Mouse (Mus musculus): ENCODE measurements around the gene Timp4. TPM values are rescaled to one million over a fixed set of nuclear protein-coding genes. Genes with fewer than 3 reads are reported as not detected.

Timp4 gene
- total and polyA plus RNA-seq, 2 experiments = not detected

GRCm38 (mm10) chr6:115238031-115239027 is 13.7 kb downstream of the Timp4 start:
- DNase-seq (ENCODE audit: extremely low read depth, low read depth, low spot score) = peak; percentile 14
- TF ChIP-seq POLR2A (IDR thresholded peaks at IDR 0.05; ENCODE audit: extremely low read depth, insufficient read depth, low read length) (no peak), CTCF (IDR thresholded peaks at IDR 0.05; ENCODE audit: low read depth, low read length) (no peak)
- WGBS = 61% methylated on average over 9 of the region's 9 CpGs
- Histone ChIP-seq H3K4me3 (ENCODE audit: insufficient read depth, low read depth, low read length) (no peak overlapping the region), H3K27ac (replicated peaks; ENCODE audit: insufficient read depth, low read depth, low read length) (no peak overlapping the region), H3K4me1 (ENCODE audit: control insufficient read depth, insufficient read depth, low read length) (peaks cover 6% of the 10 kb centered on the region), H3K36me3 (ENCODE audit: control insufficient read depth, insufficient read depth, low read length) (no peaks in the 10 kb centered on the region), H3K79me2 (ENCODE audit: control insufficient read depth, insufficient read depth, low read length) (no peaks in the 10 kb centered on the region), H3K27me3 (ENCODE audit: control insufficient read depth, insufficient read depth, low read length) (no peaks in the 10 kb centered on the region), H3K9ac (ENCODE audit: low read depth, low read length) (no peak overlapping the region)

- H3K9ac ChIP-seq (ENCODE audit: low read depth, low read length) = no peak overlapping the region
- no peak for TF ChIP-seq POLR2A (IDR thresholded peaks at IDR 0.05; ENCODE audit: extremely low read depth, insufficient read depth, low read length)
- TF ChIP-seq CTCF (IDR thresholded peaks at IDR 0.05; ENCODE audit: low read depth, low read length) = no peak
- H3K27ac ChIP-seq (replicated peaks; ENCODE audit: insufficient read depth, low read depth, low read length) = no peak overlapping the region
- H3K36me3 ChIP-seq (ENCODE audit: control insufficient read depth, insufficient read depth, low read length) = no peaks in the 10 kb centered on the region
- no peaks in the 10 kb centered on the region for H3K4me1 ChIP-seq (ENCODE audit: control insufficient read depth, insufficient read depth, low read length)
- no peak for DNase-seq (ENCODE audit: extremely low read depth, low read depth, low spot score)
- H3K27me3 ChIP-seq (ENCODE audit: control insufficient read depth, insufficient read depth, low read length) = no peaks in the 10 kb centered on the region
- 80% methylated on average over 1 of the region's 1 CpGs for WGBS
- no peak overlapping the region for H3K4me3 ChIP-seq (ENCODE audit: insufficient read depth, low read depth, low read length)
- no peaks in the 10 kb centered on the region for H3K79me2 ChIP-seq (ENCODE audit: control insufficient read depth, insufficient read depth, low read length)
Measured at GRCm38 (mm10) chr6:115232562-115232961, 19.4 kb downstream of the Timp4 start.

DNA sequence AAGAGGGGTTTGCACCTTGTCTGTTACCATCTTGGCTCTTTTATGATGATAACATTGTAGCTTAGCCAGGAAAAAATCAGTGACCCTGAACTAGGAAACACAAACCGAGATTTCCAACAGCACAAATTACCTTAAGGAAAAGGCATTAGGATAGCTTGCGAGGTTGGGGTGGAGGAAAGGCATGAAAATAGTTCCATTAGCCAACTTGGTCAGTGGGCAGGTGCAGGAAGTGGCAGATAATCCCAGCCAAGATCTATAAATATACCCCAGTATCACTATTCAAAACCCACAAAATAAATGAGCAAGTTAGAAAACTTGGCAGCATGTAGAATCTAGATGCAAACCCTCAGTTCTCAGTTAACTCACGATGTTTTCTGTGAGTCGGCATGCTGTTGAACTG is 20.2 kb downstream of the Timp4 start:
- no peak overlapping the region for H3K9ac ChIP-seq (ENCODE audit: low read depth, low read length)

DNA sequence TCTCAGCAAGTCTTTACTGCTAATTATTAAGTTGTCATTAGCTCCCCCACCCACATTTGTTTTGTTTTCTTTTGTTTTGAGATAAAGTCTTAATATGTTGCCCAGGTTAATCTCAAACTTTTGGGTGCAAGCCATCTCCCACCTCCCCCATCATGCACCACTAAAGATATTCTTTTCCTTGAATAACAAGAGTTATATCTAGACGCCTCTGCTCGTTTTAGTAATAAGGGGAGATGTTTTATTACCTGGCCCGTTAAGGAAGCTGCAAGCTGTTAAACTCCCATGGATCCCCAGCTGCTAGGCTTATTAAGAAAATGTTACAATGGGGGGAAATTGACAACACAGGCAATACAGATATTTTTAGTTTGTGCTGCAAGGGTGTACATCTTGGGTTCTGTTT is 21.4 kb downstream of the Timp4 start:
- no peaks in the 10 kb centered on the region for H3K79me2 ChIP-seq (ENCODE audit: control insufficient read depth, insufficient read depth, low read length)
- H3K27ac ChIP-seq (replicated peaks; ENCODE audit: insufficient read depth, low read depth, low read length) = no peak overlapping the region
- WGBS = 79% methylated on average over 3 of the region's 3 CpGs
- H3K4me1 ChIP-seq (ENCODE audit: control insufficient read depth, insufficient read depth, low read length) = no peaks in the 10 kb centered on the region
- no peaks in the 10 kb centered on the region for H3K27me3 ChIP-seq (ENCODE audit: control insufficient read depth, insufficient read depth, low read length)
- H3K4me3 ChIP-seq (ENCODE audit: insufficient read depth, low read depth, low read length) = no peak overlapping the region
- no peak for DNase-seq (ENCODE audit: extremely low read depth, low read depth, low spot score)
- H3K9ac ChIP-seq (ENCODE audit: low read depth, low read length) = no peak overlapping the region
- no peaks in the 10 kb centered on the region for H3K36me3 ChIP-seq (ENCODE audit: control insufficient read depth, insufficient read depth, low read length)
- TF ChIP-seq POLR2A (IDR thresholded peaks at IDR 0.05; ENCODE audit: extremely low read depth, insufficient read depth, low read length) (no peak), CTCF (IDR thresholded peaks at IDR 0.05; ENCODE audit: low read depth, low read length) (no peak)

More for the DNA sequence above, 20.2 kb downstream of the Timp4 start:
- H3K27me3 ChIP-seq (ENCODE audit: control insufficient read depth, insufficient read depth, low read length) = no peaks in the 10 kb centered on the region
- DNase-seq (ENCODE audit: extremely low read depth, low read depth, low spot score) = no peak
- TF ChIP-seq POLR2A (IDR thresholded peaks at IDR 0.05; ENCODE audit: extremely low read depth, insufficient read depth, low read length) (no peak), CTCF (IDR thresholded peaks at IDR 0.05; ENCODE audit: low read depth, low read length) (no peak)
- no peak overlapping the region for H3K27ac ChIP-seq (replicated peaks; ENCODE audit: insufficient read depth, low read depth, low read length)
- H3K79me2 ChIP-seq (ENCODE audit: control insufficient read depth, insufficient read depth, low read length) = no peaks in the 10 kb centered on the region
- H3K4me1 ChIP-seq (ENCODE audit: control insufficient read depth, insufficient read depth, low read length) = no peaks in the 10 kb centered on the region
- WGBS = 71% methylated on average over 4 of the region's 4 CpGs
- no peaks in the 10 kb centered on the region for H3K36me3 ChIP-seq (ENCODE audit: control insufficient read depth, insufficient read depth, low read length)
- no peak overlapping the region for H3K4me3 ChIP-seq (ENCODE audit: insufficient read depth, low read depth, low read length)

GRCm38 (mm10) chr6:115227529-115227928 is 24.5 kb downstream of the Timp4 start:
- no peaks in the 10 kb centered on the region for H3K4me1 ChIP-seq (ENCODE audit: control insufficient read depth, insufficient read depth, low read length)
- H3K79me2 ChIP-seq (ENCODE audit: control insufficient read depth, insufficient read depth, low read length) = no peaks in the 10 kb centered on the region
- WGBS = 8% methylated on average over 2 of the region's 2 CpGs
- no peaks in the 10 kb centered on the region for H3K36me3 ChIP-seq (ENCODE audit: control insufficient read depth, insufficient read depth, low read length)
- no peak overlapping the region for H3K4me3 ChIP-seq (ENCODE audit: insufficient read depth, low read depth, low read length)
- no peaks in the 10 kb centered on the region for H3K27me3 ChIP-seq (ENCODE audit: control insufficient read depth, insufficient read depth, low read length)
- DNase-seq (ENCODE audit: extremely low read depth, low read depth, low spot score) = peak; percentile 61
- TF ChIP-seq POLR2A (IDR thresholded peaks at IDR 0.05; ENCODE audit: extremely low read depth, insufficient read depth, low read length) (no peak), CTCF (IDR thresholded peaks at IDR 0.05; ENCODE audit: low read depth, low read length) (peak; percentile 80)
- H3K27ac ChIP-seq (replicated peaks; ENCODE audit: insufficient read depth, low read depth, low read length) = no peak overlapping the region
- H3K9ac ChIP-seq (ENCODE audit: low read depth, low read length) = no peak overlapping the region

DNA sequence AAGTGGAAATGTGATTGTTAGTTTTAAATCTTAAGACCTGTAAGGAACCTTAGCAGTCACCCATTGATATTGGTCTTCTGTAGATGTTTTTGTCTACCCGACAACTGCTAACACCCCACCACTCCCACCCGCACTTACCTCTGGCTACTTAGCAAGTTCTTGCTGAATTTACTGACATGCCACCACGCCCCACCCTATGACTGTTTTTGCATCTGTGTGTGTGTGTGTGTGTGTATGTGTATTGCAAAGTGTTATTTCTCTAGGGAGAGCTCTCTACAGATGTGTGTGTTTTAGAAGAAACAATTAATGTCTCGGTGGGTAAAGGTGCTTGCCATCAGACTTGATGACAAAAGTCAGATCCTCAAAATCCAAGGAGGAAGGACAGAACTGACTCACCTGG is 25.0 kb downstream of the Timp4 start, which contains the start of gene Gm17482:
Gene Gm17482 (plus strand): TSS at position 301 of the 400 bp plus-strand sequence.
- no peak for DNase-seq (ENCODE audit: extremely low read depth, low read depth, low spot score)
- no peaks in the 10 kb centered on the region for H3K27me3 ChIP-seq (ENCODE audit: control insufficient read depth, insufficient read depth, low read length)
- no peak within 1 kb of the TSS for H3K9ac ChIP-seq (ENCODE audit: low read depth, low read length)
- 80% methylated on average over 4 of the region's 4 CpGs for WGBS
- H3K4me1 ChIP-seq (ENCODE audit: control insufficient read depth, insufficient read depth, low read length) = no peaks in the 10 kb centered on the region
- no peaks in the 10 kb centered on the region for H3K79me2 ChIP-seq (ENCODE audit: control insufficient read depth, insufficient read depth, low read length)
- no peak within 1 kb of the TSS for H3K4me3 ChIP-seq (ENCODE audit: insufficient read depth, low read depth, low read length)
- no peak within 1 kb of the TSS for H3K27ac ChIP-seq (replicated peaks; ENCODE audit: insufficient read depth, low read depth, low read length)
- no peaks in the 10 kb centered on the region for H3K36me3 ChIP-seq (ENCODE audit: control insufficient read depth, insufficient read depth, low read length)
- TF ChIP-seq CTCF (IDR thresholded peaks at IDR 0.05; ENCODE audit: low read depth, low read length) = no peak
- no peak for TF ChIP-seq POLR2A (IDR thresholded peaks at IDR 0.05; ENCODE audit: extremely low read depth, insufficient read depth, low read length)

All from liver, adult 2 months (tissue).